In the genomic region with DNA sequence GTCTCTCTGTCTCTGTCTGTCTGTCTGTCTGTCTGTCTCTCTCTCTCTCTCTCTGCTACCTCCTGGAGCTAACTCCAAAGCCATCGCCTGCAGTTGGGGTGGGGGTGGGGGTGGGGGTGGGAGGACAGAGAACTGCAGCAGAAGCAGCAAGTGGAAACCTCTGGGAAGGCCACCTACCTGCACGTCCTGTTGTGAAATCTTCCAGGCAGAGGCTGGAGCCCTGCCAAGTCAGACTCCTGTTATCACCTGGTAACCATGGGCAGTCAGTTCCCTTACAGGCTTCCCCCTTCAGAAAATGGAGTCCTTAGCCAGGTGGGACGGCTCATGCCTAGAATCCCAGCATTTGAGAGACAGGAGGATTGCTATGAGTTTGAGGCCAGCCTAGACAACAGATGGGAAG, we compare ENCODE assay signal across 8 mouse cellular contexts.
DNase-seq lines count a peak whose midpoint lies in the region; ATAC-seq and TF ChIP-seq lines count a peak whose summit lies in the region.
"Had no signal": no experiment of that assay in that cellular context is flagged by ENCODE, and none has a peak within 500 bp of the region (broad histone marks: within the 10 kb centered on the region; RNA-seq: fewer than 3 reads in every experiment).

No protein-coding gene starts in this region.

- H3K27me3 ChIP-seq in hindbrain, embryonic 10.5 days (ENCODE audit: insufficient read depth, poor library complexity, severe bottlenecking) = peaks cover 77% of the 10 kb centered on the region
- peaks cover 4% of the 10 kb centered on the region; the same call in 1 of the 2 replicates for H3K27me3 ChIP-seq in hindbrain, embryonic 16.5 days (replicated peaks; ENCODE audit: control insufficient read depth, insufficient read depth, low read length)
- peaks cover 44% of the 10 kb centered on the region for H3K27me3 ChIP-seq in midbrain, embryonic 12.5 days
- no peaks in the 10 kb centered on the region for H3K27me3 ChIP-seq in midbrain, postnatal 0 days (ENCODE audit: insufficient read depth, low read length)
- no peaks in the 10 kb centered on the region for H3K27me3 ChIP-seq in liver, postnatal 0 days (ENCODE audit: insufficient read depth, low read length)

- H3K27ac ChIP-seq in hindbrain, embryonic 10.5 days = peak overlapping the region; percentile 75
- no peak overlapping the region for H3K27ac ChIP-seq in hindbrain, embryonic 16.5 days (ENCODE audit: low read depth, low read length)
- H3K27ac ChIP-seq in midbrain, embryonic 12.5 days (replicated peaks) = no peak overlapping the region
- no peak overlapping the region for H3K27ac ChIP-seq in midbrain, postnatal 0 days (ENCODE audit: low read depth, low read length)
- H3K27ac ChIP-seq in liver, postnatal 0 days (ENCODE audit: low read depth) = peak overlapping the region; percentile 48

- ATAC-seq in hindbrain, embryonic 16.5 days = no peak
- ATAC-seq in midbrain, embryonic 12.5 days (ENCODE audit: low FRiP score, low read depth) = no peak
- ATAC-seq in midbrain, postnatal 0 days (ENCODE audit: low FRiP score) = no peak
- peak; percentile 84 for ATAC-seq in liver, postnatal 0 days

- no peak overlapping the region for H3K4me3 ChIP-seq in hindbrain, embryonic 10.5 days
- H3K4me3 ChIP-seq in hindbrain, embryonic 16.5 days (ENCODE audit: low read length) = no peak overlapping the region
- no peak overlapping the region for H3K4me3 ChIP-seq in midbrain, embryonic 12.5 days
- H3K4me3 ChIP-seq in midbrain, postnatal 0 days (ENCODE audit: low read depth, low read length) = no peak overlapping the region
- no peak overlapping the region for H3K4me3 ChIP-seq in liver, postnatal 0 days (ENCODE audit: low read depth, low read length)
- H3K4me3 ChIP-seq: myocyte had no signal

- H3K9me3 ChIP-seq in hindbrain, embryonic 10.5 days = no peaks in the 10 kb centered on the region
- no peaks in the 10 kb centered on the region for H3K9me3 ChIP-seq in hindbrain, embryonic 16.5 days (ENCODE audit: control insufficient read depth, low read length)
- H3K9me3 ChIP-seq in midbrain, embryonic 12.5 days = no peaks in the 10 kb centered on the region
- no peaks in the 10 kb centered on the region for H3K9me3 ChIP-seq in midbrain, postnatal 0 days (ENCODE audit: low read length)
- H3K9me3 ChIP-seq in liver, postnatal 0 days (ENCODE audit: low read length) = no peaks in the 10 kb centered on the region

- TF ChIP-seq CTCF in midbrain, postnatal 0 days (IDR thresholded peaks at IDR 0.05) = no peak
- no peak for TF ChIP-seq CTCF in liver, postnatal 0 days (IDR thresholded peaks at IDR 0.05; ENCODE audit: low read depth)

- no peak for TF ChIP-seq EP300 in liver, postnatal 0 days (IDR thresholded peaks at IDR 0.05; ENCODE audit: low read depth)

- H3K36me3 ChIP-seq in hindbrain, embryonic 10.5 days = no peaks in the 10 kb centered on the region
- no peaks in the 10 kb centered on the region for H3K36me3 ChIP-seq in hindbrain, embryonic 16.5 days (ENCODE audit: control insufficient read depth, insufficient read depth, low read length)
- H3K36me3 ChIP-seq in midbrain, embryonic 12.5 days = no peaks in the 10 kb centered on the region
- no peaks in the 10 kb centered on the region for H3K36me3 ChIP-seq in midbrain, postnatal 0 days (ENCODE audit: insufficient read depth, low read length)
- H3K36me3 ChIP-seq in liver, postnatal 0 days (replicated peaks; ENCODE audit: insufficient read depth, low read length) = no peaks in the 10 kb centered on the region

- H3K9ac ChIP-seq in hindbrain, embryonic 16.5 days (ENCODE audit: low read depth, low read length) = no peak overlapping the region
- H3K9ac ChIP-seq in midbrain, embryonic 12.5 days (replicated peaks) = no peak overlapping the region
- no peak overlapping the region for H3K9ac ChIP-seq in midbrain, postnatal 0 days (replicated peaks; ENCODE audit: low read length, poor library complexity, severe bottlenecking)
- H3K9ac ChIP-seq in liver, postnatal 0 days (replicated peaks) = no peak overlapping the region

- 17% methylated on average over 3 of the region's 3 CpGs for WGBS in hindbrain, embryonic 10.5 days
- 13% methylated on average over 3 of the region's 3 CpGs for WGBS in hindbrain, embryonic 16.5 days
- 26% methylated on average over 3 of the region's 3 CpGs for WGBS in midbrain, embryonic 12.5 days
- WGBS in midbrain, postnatal 0 days = 20% methylated on average over 3 of the region's 3 CpGs
- WGBS in liver, postnatal 0 days (ENCODE audit: insufficient replicate concordance) = 28% methylated on average over 3 of the region's 3 CpGs

- peaks cover 43% of the 10 kb centered on the region for H3K4me1 ChIP-seq in hindbrain, embryonic 10.5 days (replicated peaks)
- H3K4me1 ChIP-seq in hindbrain, embryonic 16.5 days (ENCODE audit: control insufficient read depth, insufficient read depth, low read depth, low read length) = no peaks in the 10 kb centered on the region; the same call in 1 of the 2 replicates
- peaks cover 12% of the 10 kb centered on the region for H3K4me1 ChIP-seq in midbrain, embryonic 12.5 days
- no peaks in the 10 kb centered on the region; the same call in 1 of the 2 replicates for H3K4me1 ChIP-seq in midbrain, postnatal 0 days (ENCODE audit: insufficient read depth, low read length)
- H3K4me1 ChIP-seq in liver, postnatal 0 days (ENCODE audit: insufficient read depth) = no peaks in the 10 kb centered on the region

- no peak overlapping the region for H3K4me2 ChIP-seq in hindbrain, embryonic 16.5 days (ENCODE audit: low read length)
- peak overlapping the region; percentile 9; the same call in 1 of the 2 replicates for H3K4me2 ChIP-seq in midbrain, embryonic 12.5 days (replicated peaks)
- H3K4me2 ChIP-seq in midbrain, postnatal 0 days (ENCODE audit: low read depth, low read length, poor library complexity, severe bottlenecking) = no peak overlapping the region
- H3K4me2 ChIP-seq in liver, postnatal 0 days (ENCODE audit: low read depth, low read length) = no peak overlapping the region

- no peak for DNase-seq in hindbrain, embryonic 10.5 days (ENCODE audit: low spot score)
- DNase-seq in midbrain, postnatal 0 days (ENCODE audit: low spot score) = no peak
- peak; percentile 69 for DNase-seq in liver, postnatal 0 days
- DNase-seq in yolk sac, embryonic 10.5 days (ENCODE audit: low spot score) = peak; percentile 50
- DNase-seq in spleen, adult 18-20 months = no peak

Comparison
In these comparisons a context has a peak if more than half of its experiments do, and no peak if none do; other contexts are left out.
1. H3K27ac ChIP-seq: peak in hindbrain, embryonic 10.5 days (single experiment) and liver, postnatal 0 days (single experiment); none in hindbrain, embryonic 16.5 days (single experiment), midbrain, embryonic 12.5 days (single experiment) and midbrain, postnatal 0 days (single experiment).
2. DNase-seq: peak in liver, postnatal 0 days (single experiment) and yolk sac, embryonic 10.5 days (single experiment); none in hindbrain, embryonic 10.5 days (single experiment), midbrain, postnatal 0 days (single experiment) and spleen, adult 18-20 months (0 of 2).